Mouse (Mus musculus) neural tube, embryonic 11.5 days (tissue): ENCODE measurements around the gene Npff. TPM values are rescaled to one million over a fixed set of nuclear protein-coding genes. Genes with fewer than 3 reads are reported as not detected.

Source experiments
- ATAC-seq: fragments of 200-750 bp; cut with Nextera tagmentation; 2 replicates; pipeline ENCODE4 v1.8.0; 2017; ENCODE audit warnings: moderate number of reproducible peaks, mild to moderate bottlenecking, moderate TSS enrichment, moderate library complexity; ENCODE audit not compliant: insufficient read depth, low FRiP score, low TSS enrichment
- DNase-seq: peaks from one replicate; pipeline ENCODE4 v3.0.0-alpha.2; 2015; ENCODE audit warnings: low spot score
- H3K27ac ChIP-seq: fragments of 300-500 bp; sonication (generic); 2 replicates; pipeline ENCODE4 v1.5.1; 2014; ENCODE audit warnings: low read depth, mild to moderate bottlenecking, low read length
- H3K27me3 ChIP-seq: fragments of 300-500 bp; sonication (generic); 2 replicates; pipeline ENCODE4 v1.6.1; 2014; ENCODE audit warnings: mild to moderate bottlenecking, low read length, mixed read lengths; ENCODE audit not compliant: control insufficient read depth, insufficient read depth
- H3K36me3 ChIP-seq: fragments of 300-500 bp; sonication (generic); 2 replicates; pipeline ENCODE4 v1.6.1; 2014; ENCODE audit warnings: mild to moderate bottlenecking, low read length, moderate library complexity, mixed read lengths; ENCODE audit not compliant: control insufficient read depth, insufficient read depth
- H3K4me1 ChIP-seq: fragments of 300-500 bp; sonication (generic); 2 replicates; pipeline ENCODE4 v1.6.1; 2014; ENCODE audit warnings: low read length, mixed read lengths; ENCODE audit not compliant: control insufficient read depth, insufficient read depth
- H3K4me2 ChIP-seq: fragments of 300-500 bp; sonication (generic); 2 replicates; pipeline ENCODE4 v1.6.1; 2014; ENCODE audit warnings: low read depth, mild to moderate bottlenecking, moderate library complexity
- H3K4me3 ChIP-seq: fragments of 300-500 bp; sonication (generic); 2 replicates; pipeline ENCODE4 v1.5.1; 2014; ENCODE audit warnings: low read depth, low read length
- H3K9ac ChIP-seq: fragments of 300-500 bp; sonication (generic); 2 replicates; pipeline ENCODE4 v1.6.1; 2014; ENCODE audit warnings: mild to moderate bottlenecking, low read length
- H3K9me3 ChIP-seq: fragments of 300-500 bp; sonication (generic); 2 replicates; pipeline ENCODE4 v1.6.1; 2016; ENCODE audit warnings: low read length; ENCODE audit not compliant: control insufficient read depth
- WGBS: fragments of 180-500 bp; shearing (Covaris S2); extraction: QIAGEN DNeasy Blood & Tissue Kit; methylation state at CpG from one replicate; pipeline ENCODE4 v1.1.7; 2014; 5-methylcytosine and 5-hydroxymethylcytosine counted together
- polyA plus RNA-seq: library from polyadenylated mRNA; unstranded; fragments of >200 nt; fragmentation: Nextera tagmentation; extraction: Ambion mirVana; gene quantifications from 2 replicates; pipeline ENCODE4 v1.2.1, GENCODE M21; 2014

Npff gene
- polyA plus RNA-seq, 1 experiment from 2014 or later = 3.0 TPM

GRCm38 (mm10) chr15:102547478-102547877 is 22.7 kb upstream of the Npff start:
- 91% methylated on average over 3 of the region's 3 CpGs for WGBS

GRCm38 (mm10) chr15:102546677-102547427 is 22.1 kb upstream of the Npff start:
- ATAC-seq = no peak
- no peaks in the 10 kb centered on the region for H3K4me1 ChIP-seq
- H3K27ac ChIP-seq = no peak overlapping the region
- peaks cover 3% of the 10 kb centered on the region; the same call in 1 of the 2 replicates for H3K36me3 ChIP-seq
- WGBS = 89% methylated on average over 3 of the region's 3 CpGs
- no peak overlapping the region for H3K9ac ChIP-seq
- H3K9me3 ChIP-seq = no peaks in the 10 kb centered on the region
- no peak overlapping the region for H3K4me3 ChIP-seq
- no peak for DNase-seq
- H3K4me2 ChIP-seq = no peak overlapping the region
- no peaks in the 10 kb centered on the region for H3K27me3 ChIP-seq

More at GRCm38 (mm10) chr15:102547478-102547877, 22.7 kb upstream of the Npff start:
- H3K4me2 ChIP-seq = no peak overlapping the region
- H3K27me3 ChIP-seq = no peaks in the 10 kb centered on the region
- DNase-seq (no peak), ATAC-seq (no peak)
- no peaks in the 10 kb centered on the region for H3K9me3 ChIP-seq
- H3K36me3 ChIP-seq = peaks cover 3% of the 10 kb centered on the region; the same call in 1 of the 2 replicates
- H3K9ac ChIP-seq = no peak overlapping the region
- no peak overlapping the region for H3K4me3 ChIP-seq
- no peak overlapping the region for H3K27ac ChIP-seq
- H3K4me1 ChIP-seq = no peaks in the 10 kb centered on the region

GRCm38 (mm10) chr15:102546246-102546645 is 21.5 kb upstream of the Npff start:
- H3K27ac ChIP-seq = no peak overlapping the region

GRCm38 (mm10) chr15:102544801-102545200 is 20.1 kb upstream of the Npff start:
- H3K27me3 ChIP-seq = no peaks in the 10 kb centered on the region
- no peaks in the 10 kb centered on the region for H3K4me1 ChIP-seq
- WGBS = 89% methylated on average over 4 of the region's 4 CpGs
- no peak overlapping the region for H3K4me2 ChIP-seq
- no peak overlapping the region for H3K4me3 ChIP-seq
- no peak overlapping the region for H3K27ac ChIP-seq
- no peak overlapping the region for H3K9ac ChIP-seq
- H3K9me3 ChIP-seq = no peaks in the 10 kb centered on the region
- H3K36me3 ChIP-seq = peaks cover 3% of the 10 kb centered on the region; the same call in 1 of the 2 replicates
- no peak for ATAC-seq
- no peak for DNase-seq

More at GRCm38 (mm10) chr15:102546246-102546645, 21.5 kb upstream of the Npff start:
- no peak for DNase-seq
- Histone ChIP-seq H3K27me3 (no peaks in the 10 kb centered on the region), H3K4me1 (no peaks in the 10 kb centered on the region), H3K9ac (no peak overlapping the region), H3K9me3 (no peaks in the 10 kb centered on the region), H3K36me3 (peaks cover 3% of the 10 kb centered on the region; the same call in 1 of the 2 replicates), H3K4me3 (no peak overlapping the region), H3K4me2 (no peak overlapping the region)
- 90% methylated on average over 3 of the region's 3 CpGs for WGBS
- no peak for ATAC-seq

- Histone ChIP-seq H3K9me3 (no peaks in the 10 kb centered on the region), H3K4me2 (no peak overlapping the region), H3K36me3 (peaks cover 6% of the 10 kb centered on the region), H3K27ac (no peak overlapping the region), H3K9ac (no peak overlapping the region), H3K27me3 (no peaks in the 10 kb centered on the region), H3K4me1 (no peaks in the 10 kb centered on the region), H3K4me3 (no peak overlapping the region)
- WGBS = 91% methylated on average over 7 of the region's 7 CpGs
- ATAC-seq (no peak), DNase-seq (no peak)
Observed at GRCm38 (mm10) chr15:102533926-102534325, 9.2 kb upstream of the Npff start.

- Histone ChIP-seq H3K36me3 (peaks cover 6% of the 10 kb centered on the region), H3K9ac (no peak overlapping the region)
Observed at GRCm38 (mm10) chr15:102532106-102532900, 7.6 kb upstream of the Npff start.

GRCm38 (mm10) chr15:102531586-102531985 is 6.8 kb upstream of the Npff start:
- peaks cover 6% of the 10 kb centered on the region for H3K36me3 ChIP-seq
- ATAC-seq (no peak), DNase-seq (no peak)
- H3K27me3 ChIP-seq = no peaks in the 10 kb centered on the region
- WGBS = 64% methylated on average over 4 of the region's 4 CpGs
- no peak overlapping the region for H3K4me2 ChIP-seq
- no peaks in the 10 kb centered on the region for H3K9me3 ChIP-seq
- no peak overlapping the region for H3K4me3 ChIP-seq
- H3K27ac ChIP-seq = no peak overlapping the region
- H3K9ac ChIP-seq = no peak overlapping the region
- H3K4me1 ChIP-seq = no peaks in the 10 kb centered on the region

More at GRCm38 (mm10) chr15:102532106-102532900, 7.6 kb upstream of the Npff start:
- WGBS = 87% methylated on average over 3 of the region's 3 CpGs
- Histone ChIP-seq H3K4me2 (no peak overlapping the region), H3K27ac (no peak overlapping the region), H3K4me3 (no peak overlapping the region), H3K4me1 (no peaks in the 10 kb centered on the region), H3K27me3 (no peaks in the 10 kb centered on the region), H3K9me3 (no peaks in the 10 kb centered on the region)
- DNase-seq = no peak
- ATAC-seq = no peak

- no peak for DNase-seq
- H3K4me2 ChIP-seq = no peak overlapping the region
- 81% methylated on average over 4 of the region's 4 CpGs for WGBS
- H3K27me3 ChIP-seq = no peaks in the 10 kb centered on the region
- no peak for ATAC-seq
- no peak overlapping the region for H3K9ac ChIP-seq
- H3K27ac ChIP-seq = no peak overlapping the region
- no peak overlapping the region for H3K4me3 ChIP-seq
- H3K9me3 ChIP-seq = no peaks in the 10 kb centered on the region
- H3K36me3 ChIP-seq = peaks cover 6% of the 10 kb centered on the region
- H3K4me1 ChIP-seq = no peaks in the 10 kb centered on the region
Observed at GRCm38 (mm10) chr15:102530566-102530965, 5.8 kb upstream of the Npff start.
